Mouse (Mus musculus) bone marrow, adult 2 months (tissue): ENCODE measurements around the gene Tnni1.

ENCODE experiments used
- CTCF ChIP-seq: fragments of 200-500 bp; IDR thresholded peaks from 2 replicates; pipeline ENCODE4 v1.5.1; 2011; ENCODE audit warnings: low read length, control low read depth; ENCODE audit not compliant: control insufficient read depth, insufficient read depth
- POLR2A ChIP-seq: fragments of 200-500 bp; IDR thresholded peaks from 2 replicates; pipeline ENCODE4 v1.6.1; 2011; ENCODE audit warnings: low read depth, mild to moderate bottlenecking, control low read depth, low read length, borderline replicate concordance; ENCODE audit not compliant: control insufficient read depth

GRCm38 (mm10) chr1:135843519-135844262 is 64.5 kb downstream of the Tnni1 start:
- TF ChIP-seq CTCF (no peak), POLR2A (no peak)
